Mouse (Mus musculus): ENCODE measurements at regions not wholly inside any gene's neighbourhood (a gene's known extent, or its start where the extent isn't known, plus 50 kb on each side); places are given as distances from the start of the nearest gene placed in this dataset.

DNA sequence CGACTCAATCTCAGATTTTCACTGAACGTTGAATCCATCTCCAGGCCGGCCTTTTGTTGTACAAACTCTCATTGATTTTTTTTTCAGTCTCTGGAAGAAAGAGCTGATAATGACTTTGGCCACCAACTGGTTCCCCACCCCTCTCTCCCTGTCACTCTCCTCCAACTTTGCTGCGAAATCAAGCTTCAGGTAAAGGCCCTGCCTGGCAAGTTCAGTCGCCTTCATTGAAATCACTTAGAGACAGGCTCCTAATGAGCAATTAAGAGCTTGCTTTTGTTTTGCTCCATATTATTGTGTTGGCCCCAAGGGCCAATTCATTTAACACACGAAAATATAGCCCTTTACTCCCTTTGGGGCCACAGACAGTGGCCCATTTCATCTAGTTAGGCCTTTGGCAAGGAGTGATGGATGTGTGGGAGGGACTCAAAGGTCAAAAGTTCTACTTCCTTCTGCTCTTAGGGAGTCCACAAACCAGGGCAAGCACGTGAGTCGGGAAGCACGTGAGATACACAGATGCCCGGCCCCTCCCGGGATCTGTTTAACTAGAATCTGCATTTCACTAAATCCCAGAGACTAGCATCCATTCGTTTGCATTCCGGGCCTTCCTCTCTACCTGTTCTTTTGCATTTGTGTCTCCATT is 120.0 kb downstream of the Dact1 start:
- DNase-seq = no peak

DNA sequence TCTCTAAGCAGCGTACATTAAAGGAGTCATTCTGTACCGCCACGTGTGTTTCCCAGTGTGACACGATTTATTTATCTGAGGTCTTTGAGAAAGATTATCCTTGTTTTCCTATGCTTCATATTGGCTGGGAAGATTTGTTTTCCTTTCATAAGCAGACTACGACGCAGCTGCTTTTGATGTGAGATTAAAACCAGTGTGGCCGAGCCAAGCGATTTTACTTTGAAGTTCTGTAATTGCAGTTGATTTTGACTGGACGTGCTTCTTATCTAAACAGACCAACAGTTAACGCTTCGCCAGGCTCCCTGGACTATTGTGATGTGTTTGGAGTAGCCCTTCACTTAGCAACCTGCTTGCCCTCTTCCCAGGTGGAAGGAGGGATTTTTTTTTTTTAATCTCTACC is 120.6 kb downstream of the Dact1 start:
- DNase-seq = no peak

- no peak for DNase-seq
Measured at GRCm38 (mm10) chr12:71431116-71431515, 121.4 kb downstream of the Dact1 start.

GRCm38 (mm10) chr12:71433549-71434200 is 124.0 kb downstream of the Dact1 start:
- no peak for DNase-seq

DNA sequence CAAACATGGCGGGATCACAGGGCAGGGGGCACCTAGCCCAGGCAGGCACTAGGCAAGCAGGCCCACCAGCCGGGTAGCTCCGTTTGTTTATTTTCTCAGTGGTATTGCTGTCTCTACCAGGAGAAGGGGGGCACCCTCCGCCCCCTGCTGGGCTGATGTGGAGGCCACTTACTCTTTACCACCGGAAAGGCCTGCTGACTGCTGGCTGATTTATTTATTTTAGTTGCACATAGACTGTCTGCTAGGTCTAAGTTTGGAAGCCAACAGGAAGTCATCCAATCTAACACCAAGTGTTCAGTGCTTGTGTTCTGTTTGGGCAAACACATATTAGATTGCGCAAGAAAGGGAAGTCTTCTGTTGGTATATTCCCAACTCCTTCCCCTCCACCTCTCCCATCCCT is 128.6 kb downstream of the Dact1 start:
- peak; percentile 50 to 70 for DNase-seq

- DNase-seq = no peak
Measured at GRCm38 (mm10) chr12:71440863-71441262, 131.2 kb downstream of the Dact1 start.

DNA sequence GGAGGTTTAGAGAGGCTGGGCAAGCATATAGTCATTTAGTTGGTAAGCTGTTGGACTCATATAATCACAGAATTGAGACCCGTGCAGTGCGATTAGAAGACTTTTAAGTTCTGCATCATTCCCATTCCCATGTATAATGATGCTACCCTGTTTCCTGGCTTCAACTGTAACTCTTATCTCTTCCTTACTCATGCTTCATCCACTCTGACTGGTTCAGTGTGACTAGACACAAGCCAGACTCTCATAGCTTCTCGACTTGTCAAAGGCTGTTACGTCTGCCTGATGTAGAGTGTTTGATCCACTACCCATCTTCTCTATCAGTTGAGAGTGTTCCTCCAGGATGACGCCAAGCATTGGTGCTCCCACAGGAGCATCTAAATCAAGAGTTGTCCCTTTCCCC is 131.6 kb downstream of the Dact1 start:
- DNase-seq = no peak

DNA sequence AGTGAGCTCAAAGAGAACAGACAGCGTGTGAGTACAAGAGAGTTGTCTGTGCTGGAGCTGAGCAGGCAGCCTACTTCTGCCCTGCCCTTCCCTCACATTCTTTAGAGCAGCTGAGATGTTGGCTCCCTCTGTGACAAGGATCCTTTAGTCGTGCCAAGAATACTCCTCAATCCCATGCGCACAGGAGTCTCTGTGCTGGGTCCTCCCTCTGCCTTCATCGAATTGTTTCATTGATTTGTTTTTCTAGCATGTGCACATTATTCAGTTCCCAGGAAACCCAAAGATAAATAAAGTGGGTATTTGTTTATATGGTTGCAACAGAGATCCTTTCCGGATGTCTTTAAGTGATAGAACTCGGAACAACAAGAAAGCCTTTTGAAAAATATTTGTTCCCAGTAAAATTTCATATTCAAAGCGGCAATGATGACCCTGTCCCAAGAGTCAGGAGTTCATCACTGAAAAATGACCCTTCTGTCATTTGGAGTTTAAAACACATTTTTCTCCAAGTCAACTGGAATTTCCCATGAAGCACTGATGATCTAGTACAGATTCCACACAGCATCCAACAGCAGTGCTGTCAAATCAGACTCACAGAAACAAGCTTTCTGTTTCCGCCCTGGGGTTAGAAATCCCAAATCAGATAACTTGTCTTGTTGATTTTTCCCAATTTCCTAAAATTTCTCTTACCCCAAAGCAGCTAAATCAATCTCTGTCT is 136.7 kb downstream of the Dact1 start:
- no peak for DNase-seq

DNA sequence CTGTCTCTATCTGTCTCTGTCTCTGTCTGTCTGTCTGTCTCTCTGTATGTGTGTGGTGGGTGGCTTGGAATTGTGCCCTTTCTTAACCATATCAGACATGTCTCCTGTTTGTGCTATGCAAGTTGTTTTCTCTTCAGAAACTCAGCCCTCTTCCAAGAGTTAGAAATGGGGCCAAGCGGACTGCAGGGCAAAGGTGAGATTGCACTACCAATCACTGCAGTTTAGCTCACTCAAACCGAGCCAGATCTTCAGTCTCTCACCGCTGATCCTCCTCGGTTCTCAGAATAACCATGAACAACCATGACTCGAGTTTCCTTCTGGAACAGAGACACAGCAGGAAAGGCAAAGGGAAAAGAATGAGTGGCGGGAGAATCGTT is 137.2 kb downstream of the Dact1 start:
- DNase-seq = peak; percentile 9 to 32

GRCm38 (mm10) chr12:71449032-71449431 is 139.3 kb downstream of the Dact1 start:
- DNase-seq = no peak

DNA sequence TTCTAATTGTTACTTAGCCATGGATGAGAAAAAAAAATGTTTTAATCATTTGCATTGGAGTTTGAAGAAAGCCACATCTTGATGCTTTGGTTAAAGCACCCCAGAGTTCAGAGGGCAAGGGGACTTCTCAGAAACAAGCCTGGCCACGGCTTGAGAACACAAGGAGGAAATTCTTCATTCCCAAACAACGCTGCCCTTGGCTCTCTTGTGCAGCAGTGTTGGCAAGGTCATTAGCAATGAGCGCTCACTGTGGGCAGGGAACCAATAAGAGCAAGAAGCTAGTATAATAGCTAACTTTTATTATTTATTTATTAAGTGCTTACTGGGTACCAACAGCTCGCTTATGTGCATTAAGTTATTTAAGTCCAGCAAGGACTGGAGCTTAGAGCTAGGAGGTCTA is 140.4 kb downstream of the Dact1 start:
- peak; percentile 27 to 33 for DNase-seq

DNA sequence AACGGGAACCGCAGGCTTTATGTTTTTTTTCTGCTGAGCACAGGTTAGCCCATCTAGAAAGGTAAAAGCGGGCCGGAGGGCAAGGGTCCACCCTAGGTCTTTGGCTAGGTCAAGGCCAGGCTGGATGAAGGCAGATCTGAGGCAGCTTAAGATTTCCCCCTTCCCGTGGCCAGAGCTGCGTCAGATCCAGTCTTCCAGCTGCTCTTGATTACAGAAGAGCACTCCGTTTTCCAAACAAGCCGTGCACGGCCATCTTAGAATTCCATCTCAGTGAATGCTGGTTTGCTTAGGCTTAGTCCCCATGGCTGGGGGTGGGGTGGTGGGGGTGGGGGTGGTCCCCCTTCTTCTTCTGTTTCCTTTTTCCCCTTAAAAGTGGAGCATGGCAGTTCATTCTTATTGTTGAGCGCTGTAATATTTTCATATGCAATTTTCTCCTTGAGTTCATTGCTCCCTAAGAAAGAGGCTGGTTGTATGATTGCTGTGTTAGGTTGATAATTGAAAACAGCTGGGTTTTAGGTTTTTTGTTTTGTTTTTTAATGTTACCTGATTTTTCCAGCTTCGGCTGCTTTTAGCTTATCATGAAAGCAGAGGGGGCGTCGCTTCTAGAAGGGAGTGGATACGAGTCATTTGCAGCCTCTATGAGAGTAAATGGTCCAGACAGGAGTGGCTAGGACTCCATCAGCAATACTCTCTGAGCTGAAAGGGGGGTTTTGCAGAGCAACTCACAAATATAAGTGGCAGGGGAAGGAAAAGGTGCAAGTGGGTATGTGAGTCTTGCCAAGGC is 141.2 kb downstream of the Dact1 start:
- DNase-seq = no peak

DNA sequence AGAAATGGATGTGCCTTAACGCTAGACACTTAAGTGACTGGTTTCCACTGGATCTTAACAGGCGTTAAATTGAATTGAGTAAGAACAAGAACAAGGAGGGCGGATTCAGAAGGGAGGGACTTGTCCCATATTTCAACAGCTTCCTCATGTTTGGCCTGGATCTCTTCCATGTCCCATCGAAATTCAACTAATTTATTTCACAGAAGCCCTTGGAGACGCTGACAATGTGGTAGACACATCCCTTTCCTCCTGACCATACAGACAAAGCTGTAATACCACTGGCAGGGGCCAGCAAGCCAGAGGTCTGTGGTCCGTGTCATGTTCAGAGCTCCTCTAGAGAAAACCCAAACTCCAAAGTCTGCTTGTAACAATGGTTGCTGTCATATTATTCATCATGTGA is 147.2 kb downstream of the Dact1 start:
- DNase-seq = no peak

GRCm38 (mm10) chr12:71458559-71459176 is 149.0 kb downstream of the Dact1 start:
- DNase-seq = no peak

DNA sequence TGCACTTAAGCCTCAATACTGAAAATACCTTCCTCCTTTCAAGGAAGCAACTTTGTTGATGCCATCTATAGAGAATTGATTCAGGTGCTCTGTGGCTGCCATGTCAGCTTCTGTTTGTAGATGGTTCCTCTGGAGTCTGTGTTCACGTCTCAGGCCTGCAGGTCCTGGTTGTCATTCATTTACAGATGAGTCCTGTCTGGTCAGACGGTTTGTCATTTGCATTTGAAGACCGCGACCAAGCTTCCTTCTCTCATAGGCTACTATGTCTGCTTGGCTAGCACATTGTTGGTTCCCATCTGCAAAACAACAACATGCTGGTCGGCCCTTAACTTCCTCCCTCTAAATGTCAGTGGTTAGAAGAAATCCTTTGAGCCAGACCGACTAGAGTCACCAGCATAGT is 151.0 kb downstream of the Dact1 start:
- DNase-seq = no peak

DNA sequence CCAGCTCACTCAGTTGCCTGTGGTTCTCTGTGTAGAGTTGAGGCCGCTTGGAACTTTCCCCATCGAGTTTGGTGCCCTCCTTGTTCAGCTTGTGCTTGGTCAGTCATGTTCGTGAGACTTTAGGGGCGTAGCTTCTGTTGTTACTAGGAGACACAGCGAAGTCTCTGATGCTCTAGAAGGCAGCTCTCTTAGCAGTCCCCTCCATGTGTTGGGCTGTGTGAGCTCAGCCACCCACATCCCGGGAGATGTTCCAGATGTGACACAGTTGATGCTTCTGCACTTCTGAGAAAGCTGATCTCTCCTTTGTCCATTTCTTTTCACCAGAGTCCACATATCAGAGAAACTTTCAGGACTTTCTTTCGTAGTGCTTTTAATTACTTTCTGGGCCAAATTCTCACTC is 158.1 kb downstream of the Dact1 start:
- no peak for DNase-seq

- DNase-seq = no peak
Measured at GRCm38 (mm10) chr12:71468324-71468723, 158.6 kb downstream of the Dact1 start.

GRCm38 (mm10) chr12:71470983-71471715 is 161.5 kb downstream of the Dact1 start:
- DNase-seq = no peak

DNA sequence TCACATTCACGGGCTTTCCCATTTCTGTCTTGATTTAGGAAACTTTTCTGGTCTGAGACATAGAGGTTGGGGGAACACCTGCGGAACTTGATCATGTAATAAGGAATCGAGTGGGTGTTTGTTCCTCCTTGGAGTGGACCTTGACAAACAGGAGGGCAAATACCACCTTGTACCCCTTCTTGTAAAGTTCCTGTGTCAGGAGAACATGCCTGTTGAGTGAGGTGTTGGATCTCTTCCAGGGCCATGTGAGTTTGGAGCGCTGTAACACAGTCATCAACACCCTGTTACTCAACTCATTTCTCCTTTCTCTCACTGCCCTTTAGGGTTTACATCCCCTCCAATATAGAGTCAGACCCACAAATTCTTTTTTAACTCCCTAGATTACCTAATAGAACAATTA is 162.0 kb downstream of the Dact1 start:
- no peak for DNase-seq

GRCm38 (mm10) chr12:71476238-71476637 is 166.6 kb downstream of the Dact1 start:
- no peak for DNase-seq

DNA sequence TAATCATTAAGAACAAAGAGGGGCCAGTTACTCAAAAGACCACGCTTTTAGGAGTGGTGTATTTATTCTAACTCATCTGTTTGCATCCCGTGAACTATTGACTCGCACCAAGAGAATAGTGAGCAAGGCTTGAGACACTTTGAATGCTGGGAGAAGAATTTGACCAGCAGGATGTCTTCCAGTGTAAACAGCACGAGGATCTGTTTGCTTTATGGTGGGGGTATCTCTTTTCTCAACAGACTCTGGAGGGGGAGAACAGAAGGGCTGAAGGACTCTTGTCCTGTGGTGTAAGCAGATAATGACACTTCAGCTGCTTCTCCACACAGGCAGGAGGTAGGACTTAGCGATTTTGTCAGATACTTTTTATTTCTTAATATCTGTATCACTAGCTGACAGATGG is 168.0 kb downstream of the Dact1 start:
- DNase-seq = no peak

DNA sequence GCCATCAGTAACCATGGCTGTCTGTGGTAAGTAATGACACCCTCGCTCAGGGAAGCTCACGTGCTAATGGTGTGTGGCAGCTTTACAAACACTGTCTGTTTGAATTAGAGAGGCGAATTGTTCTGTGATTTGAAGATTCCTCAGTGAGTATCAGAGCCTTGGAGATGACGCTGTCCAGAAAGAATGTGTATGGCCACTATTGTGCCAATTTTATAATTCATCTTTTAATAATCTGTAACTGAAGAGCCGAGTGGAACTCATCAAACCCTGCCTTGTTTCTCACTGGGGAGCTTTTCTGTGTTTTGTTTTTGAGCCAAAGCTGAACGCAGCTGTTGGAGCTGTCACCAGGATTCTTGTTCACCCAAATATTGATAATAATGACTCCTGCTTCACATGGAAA is 171.7 kb downstream of the Dact1 start:
- no peak for DNase-seq

Measured in adrenal gland, postnatal 36 days (tissue).